Mouse (Mus musculus): Measurements from ENCODE around the gene Rbm47.

DNA sequence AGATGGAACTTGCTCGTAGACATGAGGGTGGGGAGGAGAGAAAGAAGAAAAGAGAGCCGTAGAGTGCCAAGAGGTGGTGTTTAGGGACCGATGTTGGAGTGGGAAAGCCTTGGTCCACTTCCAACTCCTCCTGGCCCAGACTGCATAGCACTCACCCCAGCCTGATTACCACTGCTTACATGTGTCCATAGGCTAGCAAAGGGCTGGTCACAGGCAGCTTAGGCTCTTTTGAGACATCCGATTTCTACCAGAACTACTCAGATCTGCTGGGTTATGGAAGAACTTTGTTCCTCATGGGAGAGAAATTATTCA lies 48.9 kb downstream of the Rbm47 start:
- TF ChIP-seq CTCF (IDR thresholded peaks at IDR 0.05; ENCODE audit: extremely low read depth, insufficient read length, insufficient replicate concordance, low read depth, low read length) (no peak), POLR2A (IDR thresholded peaks at IDR 0.05; ENCODE audit: low read depth, low read length) (no peak)

Data from small intestine, adult 2 months (tissue).